Mouse (Mus musculus) liver, adult 2 months (tissue): ENCODE measurements at regions not wholly inside any gene's neighbourhood (a gene's known extent, or its start where the extent isn't known, plus 50 kb on each side); places are given as distances from the start of the nearest gene placed in this dataset.

Experiments
- DNase-seq: peaks from one replicate; pipeline ENCODE4 v3.0.0-alpha.2; 2011; ENCODE audit warnings: low read depth, low spot score; ENCODE audit errors: extremely low read depth
- H3K27ac ChIP-seq: fragments of 200-500 bp; replicated peaks from 2 replicates; pipeline ENCODE4 v1.5.1; 2012; ENCODE audit warnings: low read depth, mild to moderate bottlenecking, control low read depth, inconsistent platforms, low read length; ENCODE audit not compliant: insufficient read depth
- H3K27me3 ChIP-seq: fragments of 200-500 bp; 2 replicates; pipeline ENCODE4 v1.6.1; 2012; ENCODE audit warnings: mild to moderate bottlenecking, moderate library complexity, low read length, inconsistent platforms; ENCODE audit not compliant: control insufficient read depth, insufficient read depth
- H3K36me3 ChIP-seq: fragments of 200-500 bp; 2 replicates; pipeline ENCODE4 v1.6.1; 2012; ENCODE audit warnings: low read length, inconsistent platforms; ENCODE audit not compliant: control insufficient read depth, insufficient read depth
- H3K4me1 ChIP-seq: fragments of 200-500 bp; 2 replicates; pipeline ENCODE4 v1.6.1; 2011; ENCODE audit warnings: low read length; ENCODE audit not compliant: control insufficient read depth, insufficient read depth
- H3K4me3 ChIP-seq: fragments of 200-500 bp; 2 replicates; pipeline ENCODE4 v1.5.1; 2011; ENCODE audit warnings: low read depth, mild to moderate bottlenecking, control low read depth, low read length, moderate library complexity; ENCODE audit not compliant: insufficient read depth
- H3K79me2 ChIP-seq: fragments of 200-500 bp; 2 replicates; pipeline ENCODE4 v1.6.1; 2012; ENCODE audit warnings: inconsistent platforms, mild to moderate bottlenecking, low read length, moderate library complexity; ENCODE audit not compliant: control insufficient read depth, insufficient read depth
- H3K9ac ChIP-seq: fragments of 200-500 bp; 2 replicates; pipeline ENCODE4 v1.6.1; 2012; ENCODE audit warnings: low read depth, mild to moderate bottlenecking, control low read depth, inconsistent platforms, low read length
- CTCF ChIP-seq: fragments of 200-500 bp; IDR thresholded peaks from 2 replicates; pipeline ENCODE4 v1.5.1; 2011; ENCODE audit warnings: low read depth, low read length, control low read depth
- POLR2A ChIP-seq: fragments of 200-500 bp; IDR thresholded peaks from 2 replicates; pipeline ENCODE4 v1.6.1; 2011; ENCODE audit warnings: low read length, control low read depth; ENCODE audit not compliant: insufficient read depth; ENCODE audit errors: extremely low read depth
- WGBS: fragments of 180-500 bp; shearing (Covaris S2); methylation state at CpG from one replicate; pipeline ENCODE4 v1.1.7; 2018; 5-methylcytosine and 5-hydroxymethylcytosine counted together

GRCm38 (mm10) chr14:12950922-12951321 lies 128.0 kb upstream of the Cadps start:
- DNase-seq = no peak
- 79% methylated on average over 1 of the region's 1 CpGs for WGBS
- H3K4me1 ChIP-seq = no peaks in the 10 kb centered on the region
- no peak overlapping the region for H3K4me3 ChIP-seq
- H3K79me2 ChIP-seq = no peaks in the 10 kb centered on the region
- TF ChIP-seq POLR2A (no peak), CTCF (no peak)
- no peak overlapping the region for H3K27ac ChIP-seq
- H3K9ac ChIP-seq = no peak overlapping the region
- H3K36me3 ChIP-seq = no peaks in the 10 kb centered on the region
- no peaks in the 10 kb centered on the region for H3K27me3 ChIP-seq

DNA sequence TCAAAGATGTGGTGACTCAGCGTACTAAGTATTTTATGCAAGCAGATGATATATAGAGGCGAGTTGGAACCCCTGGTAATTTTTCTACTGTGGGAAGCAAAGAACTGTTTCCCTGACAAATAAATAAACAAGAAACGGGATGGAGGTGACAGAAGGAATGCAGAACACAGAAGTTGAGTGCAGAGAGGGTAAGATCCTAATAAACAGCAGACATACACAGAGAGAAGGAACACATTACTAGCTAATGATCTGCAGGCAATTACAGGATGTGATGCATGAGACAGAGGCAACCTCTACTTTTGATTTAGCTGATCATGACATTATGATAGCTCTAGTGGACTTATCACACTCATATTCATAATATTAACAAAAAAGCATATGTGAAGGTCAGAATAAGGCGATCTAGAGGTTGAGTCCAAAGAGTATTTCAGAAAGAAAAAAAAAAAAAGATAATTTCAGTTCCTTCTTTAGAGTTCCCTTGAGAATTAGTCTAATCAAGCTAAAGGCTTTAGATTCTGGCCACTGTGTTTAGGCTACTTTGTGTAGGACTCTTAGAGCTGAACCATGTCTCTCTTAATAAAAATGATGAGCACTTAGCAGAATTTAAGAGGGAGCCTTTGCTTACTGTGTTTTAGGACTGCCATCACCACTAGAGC lies 115.9 kb upstream of the Cadps start:
- 55% methylated on average over 4 of the region's 4 CpGs for WGBS
- H3K4me1 ChIP-seq = no peaks in the 10 kb centered on the region
- no peak overlapping the region for H3K9ac ChIP-seq

GRCm38 (mm10) chr14:12936343-12936742 lies 113.5 kb upstream of the Cadps start:
- Histone ChIP-seq H3K27me3 (no peaks in the 10 kb centered on the region), H3K79me2 (no peaks in the 10 kb centered on the region), H3K9ac (no peak overlapping the region), H3K36me3 (no peaks in the 10 kb centered on the region), H3K4me1 (no peaks in the 10 kb centered on the region), H3K27ac (no peak overlapping the region), H3K4me3 (no peak overlapping the region)
- DNase-seq = no peak
- TF ChIP-seq POLR2A (no peak), CTCF (no peak)
- WGBS = 82% methylated on average over 2 of the region's 2 CpGs

More for the DNA sequence above, 115.9 kb upstream of the Cadps start:
- TF ChIP-seq CTCF (no peak), POLR2A (no peak)
- Histone ChIP-seq H3K27me3 (no peaks in the 10 kb centered on the region), H3K36me3 (no peaks in the 10 kb centered on the region), H3K79me2 (no peaks in the 10 kb centered on the region), H3K27ac (no peak overlapping the region), H3K4me3 (no peak overlapping the region)
- DNase-seq = no peak

DNA sequence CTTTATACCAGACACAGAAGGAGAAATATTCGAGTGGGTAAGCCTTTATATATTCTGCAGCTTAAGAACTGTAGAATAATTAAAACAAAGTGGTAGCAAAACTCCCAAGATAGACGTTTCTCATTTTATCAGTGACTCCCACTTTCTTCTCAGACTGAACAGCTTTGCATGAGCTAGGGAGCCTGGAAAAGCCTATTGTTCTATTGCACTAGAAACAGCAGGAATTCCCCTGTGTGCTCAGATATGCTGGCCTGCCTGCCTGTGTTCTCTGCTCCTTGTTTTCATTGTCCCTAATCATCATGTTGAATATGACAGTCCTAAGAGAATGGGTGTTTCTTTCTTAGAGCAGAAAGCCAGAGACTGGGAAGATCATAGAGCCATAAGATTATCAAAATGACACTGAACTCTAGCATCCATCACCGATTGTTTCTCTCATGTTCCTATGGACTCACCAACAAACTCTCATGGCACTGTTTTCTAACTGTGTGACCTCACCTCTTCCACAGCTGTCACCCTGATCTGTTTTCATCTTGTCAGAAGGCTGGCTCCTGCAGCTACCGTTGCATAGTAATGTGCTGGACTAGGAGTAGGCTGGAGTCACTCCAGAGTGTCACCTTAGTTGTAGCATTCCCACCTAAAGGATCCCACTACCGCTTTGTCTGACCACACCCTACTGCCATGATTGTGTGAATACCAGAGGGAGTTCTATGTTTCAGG lies 108.9 kb upstream of the Cadps start:
- no peaks in the 10 kb centered on the region for H3K79me2 ChIP-seq
- 56% methylated on average over 5 of the region's 5 CpGs for WGBS
- H3K4me3 ChIP-seq = no peak overlapping the region
- no peaks in the 10 kb centered on the region for H3K4me1 ChIP-seq
- TF ChIP-seq POLR2A = no peak
- no peak overlapping the region for H3K27ac ChIP-seq
- H3K36me3 ChIP-seq = no peaks in the 10 kb centered on the region
- H3K9ac ChIP-seq = no peak overlapping the region
- H3K27me3 ChIP-seq = no peaks in the 10 kb centered on the region
- no peak for DNase-seq

GRCm38 (mm10) chr14:12923617-12924016 lies 100.7 kb upstream of the Cadps start:
- TF ChIP-seq CTCF = no peak
- no peak for TF ChIP-seq POLR2A
- Histone ChIP-seq H3K36me3 (no peaks in the 10 kb centered on the region), H3K27ac (no peak overlapping the region), H3K27me3 (no peaks in the 10 kb centered on the region), H3K4me1 (no peaks in the 10 kb centered on the region), H3K9ac (no peak overlapping the region), H3K79me2 (no peaks in the 10 kb centered on the region), H3K4me3 (no peak overlapping the region)
- DNase-seq = no peak

GRCm38 (mm10) chr14:12915431-12915830 lies 92.6 kb upstream of the Cadps start:
- TF ChIP-seq CTCF (no peak), POLR2A (no peak)
- no peaks in the 10 kb centered on the region for H3K79me2 ChIP-seq
- no peaks in the 10 kb centered on the region for H3K36me3 ChIP-seq
- no peak overlapping the region for H3K9ac ChIP-seq
- 68% methylated on average over 2 of the region's 2 CpGs for WGBS
- H3K4me1 ChIP-seq = no peaks in the 10 kb centered on the region
- no peak overlapping the region for H3K27ac ChIP-seq
- H3K27me3 ChIP-seq = no peaks in the 10 kb centered on the region
- H3K4me3 ChIP-seq = no peak overlapping the region
- no peak for DNase-seq
